Mouse (Mus musculus) adrenal gland, postnatal 10 days (tissue): ENCODE data around the gene Usp3. TPM values are rescaled to one million over a fixed set of nuclear protein-coding genes. Genes with fewer than 3 reads are reported as not detected.

Experiments used
- DNase-seq: peaks from one replicate; pipeline ENCODE4 v3.0.0; 2021; ENCODE audit warnings: mixed read lengths
- total RNA-seq, 2 experiments: library from RNA; stranded (reverse); gene quantifications; 2 replicates each; pipeline ENCODE4 v1.2.3; 2021

Gene Usp3
- total RNA-seq, 2 experiments from 2014 or later = 35.3 to 48.5 TPM

DNA sequence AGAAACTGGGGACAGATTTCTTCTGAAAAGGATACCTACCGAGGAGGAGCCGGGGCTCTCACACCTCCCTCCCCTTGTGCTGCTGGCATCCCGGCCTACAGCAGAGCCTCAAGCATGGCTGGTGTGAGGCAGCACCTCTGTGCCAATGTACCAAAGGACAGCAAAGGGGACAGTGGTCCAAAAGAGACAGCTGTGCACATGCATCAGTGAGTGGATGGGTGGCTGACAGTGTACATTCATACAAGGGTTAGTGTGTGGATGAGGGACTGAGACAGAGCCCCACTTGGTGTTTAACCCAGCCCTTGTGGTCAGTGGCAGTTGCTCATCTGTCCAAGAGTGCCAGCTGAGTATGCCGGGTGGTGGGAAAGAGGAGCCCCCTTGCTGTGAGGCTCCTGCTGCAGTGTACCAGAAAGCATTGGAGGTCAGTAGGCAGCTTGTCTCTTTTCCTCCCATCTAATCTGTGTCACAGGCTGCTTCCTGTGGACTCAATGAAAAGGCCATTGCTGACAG, 84.0 kb downstream of the Usp3 start:
- no peak for DNase-seq

DNA sequence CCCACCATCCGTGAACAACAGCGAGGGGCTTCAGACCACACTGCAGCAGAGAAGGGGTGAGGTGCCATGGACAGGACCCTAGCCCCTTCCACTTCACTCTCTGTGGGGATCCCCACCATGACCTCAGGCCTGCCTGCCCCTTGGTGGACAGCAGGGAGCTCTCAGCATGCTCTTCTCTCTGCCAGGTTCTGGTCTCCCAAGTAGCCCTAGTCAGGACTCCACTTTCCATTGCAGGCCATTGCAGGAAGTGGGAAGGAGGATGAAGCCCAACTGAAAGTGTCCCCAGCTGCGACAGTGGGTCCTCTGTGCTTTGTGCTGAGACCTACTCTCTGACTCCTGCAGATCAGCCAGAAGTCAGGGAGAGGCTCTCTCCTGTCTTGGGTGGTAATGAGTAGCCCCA, 85.3 kb downstream of the Usp3 start:
- no peak for DNase-seq

DNA sequence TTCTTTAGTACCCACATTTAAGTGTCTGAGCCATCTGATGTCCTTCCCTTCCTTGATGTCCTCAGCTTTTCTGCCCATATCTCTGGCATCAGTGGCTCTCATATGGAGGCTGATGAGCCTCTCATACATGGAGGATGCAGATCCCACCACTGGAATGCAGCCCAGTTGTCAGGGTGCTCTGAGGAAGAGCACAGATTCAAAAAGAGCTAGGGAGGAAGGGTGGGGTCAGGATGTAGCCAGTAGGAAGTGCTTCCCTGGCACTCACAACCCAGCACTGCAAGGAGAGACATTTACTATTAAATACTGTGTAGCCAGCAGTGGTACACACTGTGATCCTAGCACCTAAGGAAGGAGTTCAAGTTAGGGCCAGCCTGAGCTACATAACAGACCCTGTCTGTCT, 86.5 kb downstream of the Usp3 start:
- DNase-seq = no peak

DNA sequence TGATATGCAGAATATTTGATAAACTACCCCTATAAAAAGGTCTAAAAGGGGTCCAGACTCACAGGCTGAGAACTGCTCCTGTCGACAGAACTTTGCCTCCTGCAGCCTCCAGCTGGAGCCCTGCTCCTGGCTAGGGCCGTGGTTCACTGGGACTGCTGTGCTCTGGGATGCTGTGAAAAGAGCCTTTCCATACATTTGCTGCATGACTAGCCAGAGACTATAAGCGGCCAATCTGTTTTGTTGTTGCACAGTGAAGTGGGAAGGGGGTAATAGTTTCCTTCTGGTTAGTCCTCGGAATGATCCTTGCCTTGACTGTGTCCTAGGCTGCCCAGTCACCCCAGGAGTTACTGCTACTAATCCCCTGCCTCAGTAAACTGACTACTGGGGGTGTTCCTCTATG, 86.9 kb downstream of the Usp3 start:
- no peak for DNase-seq

DNA sequence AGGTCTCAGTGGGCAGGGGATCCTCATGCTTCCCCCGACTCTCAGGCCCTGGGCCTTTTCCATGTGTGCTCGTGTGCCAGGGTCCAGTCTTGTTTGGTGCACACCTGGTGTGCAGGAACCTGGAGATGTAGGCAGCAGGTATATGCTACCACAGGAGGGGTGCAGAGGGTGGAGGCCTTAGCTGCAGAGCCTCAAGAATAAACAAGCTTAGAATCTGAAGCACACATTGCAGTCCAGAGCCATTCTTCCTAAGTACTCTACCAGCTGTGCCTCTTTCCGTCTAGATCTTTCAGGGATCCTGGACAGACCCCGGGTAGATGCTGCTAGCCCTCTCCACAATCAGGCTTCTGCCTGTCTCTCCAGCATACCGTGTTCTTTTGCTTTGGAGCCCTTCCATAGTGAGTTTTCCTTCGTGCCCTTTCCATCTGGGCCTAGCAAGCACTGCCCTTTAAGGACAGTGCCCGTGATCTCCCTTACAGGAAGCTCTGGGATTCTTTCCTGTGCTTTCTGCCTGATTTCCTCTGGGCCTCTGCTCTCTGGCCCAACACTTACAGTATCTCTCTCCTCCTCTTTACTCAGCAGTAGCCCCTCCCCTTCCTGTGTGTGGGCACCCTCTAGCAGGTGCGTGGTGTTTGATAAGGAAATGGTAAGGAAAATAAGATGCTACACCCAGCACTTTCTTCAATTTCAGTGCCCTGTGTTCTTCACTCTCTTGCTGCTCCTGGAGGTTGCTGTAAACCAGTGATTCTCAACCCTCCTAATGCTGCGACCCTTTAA, 87.6 kb downstream of the Usp3 start:
- DNase-seq = no peak

DNA sequence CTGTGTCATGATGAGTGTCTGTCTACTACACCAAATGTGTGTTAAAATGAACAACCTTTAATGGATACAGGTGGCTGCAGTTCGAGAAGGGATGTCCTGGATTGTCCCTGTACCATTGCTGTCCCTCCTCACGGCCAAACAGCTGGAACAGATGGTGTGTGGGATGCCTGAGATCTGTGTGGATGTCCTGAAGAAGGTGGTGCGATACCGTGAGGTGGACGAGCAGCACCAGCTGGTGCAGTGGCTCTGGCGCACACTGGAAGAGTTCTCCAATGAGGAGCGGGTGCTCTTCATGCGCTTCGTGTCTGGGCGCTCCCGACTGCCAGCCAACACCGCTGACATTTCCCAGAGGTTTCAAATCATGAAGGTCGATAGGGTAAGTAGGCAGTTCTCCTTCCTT, 88.4 kb downstream of the Usp3 start:
- DNase-seq = no peak

DNA sequence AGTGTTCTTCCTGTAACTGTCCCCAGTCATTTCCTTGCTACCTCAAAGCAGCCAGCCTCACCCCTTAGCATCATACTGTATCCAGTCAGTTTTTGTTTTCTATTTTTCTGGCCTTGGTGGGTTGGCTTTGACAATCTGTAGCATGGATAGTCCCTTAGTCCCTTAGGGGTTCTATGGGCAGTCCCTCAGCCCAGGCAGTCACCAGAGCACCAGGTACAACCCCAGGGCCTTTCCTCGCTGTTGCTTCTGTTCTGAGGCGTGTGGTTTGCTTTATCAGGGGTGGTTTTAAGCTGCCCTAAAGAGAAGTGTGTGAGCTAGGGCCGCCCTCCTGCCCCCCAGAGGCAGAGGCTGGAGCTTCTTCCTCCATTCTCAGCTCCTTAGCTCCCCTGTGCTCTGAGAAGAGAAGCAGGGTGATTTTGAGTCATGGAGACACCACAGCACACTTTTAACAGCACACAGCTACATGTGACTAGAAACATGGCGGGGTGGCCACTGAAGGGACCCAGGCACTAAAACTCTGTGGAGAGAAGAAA, 89.0 kb downstream of the Usp3 start:
- DNase-seq = no peak

DNA sequence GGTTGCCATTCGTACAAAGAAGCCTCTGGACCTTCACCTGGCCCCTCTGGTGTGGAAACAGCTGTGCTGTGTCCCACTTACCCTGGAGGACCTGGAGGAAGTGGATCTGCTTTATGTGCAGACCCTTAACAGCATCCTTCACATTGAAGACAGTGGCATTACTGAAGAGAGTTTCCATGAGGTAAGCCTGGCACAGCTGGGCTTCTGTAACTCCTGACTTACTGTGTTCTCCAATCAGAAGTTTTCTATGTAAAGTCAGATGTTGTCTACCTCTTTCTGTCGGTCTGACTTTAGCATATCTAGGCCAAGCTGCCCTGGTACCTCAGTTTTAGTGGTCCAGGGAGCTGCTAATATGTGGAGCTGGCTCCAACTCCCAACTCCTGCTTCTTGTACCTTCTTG, 91.7 kb downstream of the Usp3 start:
- no peak for DNase-seq

DNA sequence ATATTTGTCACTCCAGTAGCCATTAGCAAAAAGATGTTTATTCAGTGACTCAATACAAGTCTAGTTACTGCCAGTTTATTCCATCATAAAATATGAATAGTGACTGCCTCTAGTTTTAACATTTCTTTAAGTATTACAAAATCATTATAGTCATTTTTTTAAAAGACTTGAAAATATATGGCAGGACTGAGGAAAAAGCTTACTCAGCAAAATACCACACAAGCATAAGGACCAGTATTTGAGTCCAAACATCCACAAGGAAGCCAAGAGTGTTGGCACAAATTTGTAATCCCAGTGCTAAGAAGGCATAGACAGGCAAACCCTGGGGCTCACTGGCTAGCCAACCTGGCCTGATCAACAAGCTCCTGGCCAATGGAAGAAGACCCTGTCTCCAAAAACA, 99.0 kb downstream of the Usp3 start:
- DNase-seq = no peak

DNA sequence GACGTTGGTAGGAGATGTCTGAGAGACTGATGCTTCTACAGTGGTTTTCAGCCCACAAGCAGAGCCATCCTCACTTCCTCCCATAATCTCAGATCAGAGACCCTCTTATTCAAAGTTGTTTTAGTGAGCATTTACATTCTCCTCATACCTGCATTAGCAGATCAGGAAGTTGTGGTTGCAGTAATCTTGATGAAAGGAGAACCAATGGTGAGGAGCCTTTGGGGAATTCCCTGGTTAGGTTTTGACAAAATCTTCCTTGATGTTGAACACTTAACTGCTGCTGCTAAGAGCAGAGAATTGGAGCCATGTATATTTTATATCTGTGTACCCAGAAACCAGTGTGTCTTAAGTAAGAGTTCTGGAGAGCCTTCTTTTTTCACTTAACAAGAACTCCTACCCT, 100.6 kb downstream of the Usp3 start:
- no peak for DNase-seq

DNA sequence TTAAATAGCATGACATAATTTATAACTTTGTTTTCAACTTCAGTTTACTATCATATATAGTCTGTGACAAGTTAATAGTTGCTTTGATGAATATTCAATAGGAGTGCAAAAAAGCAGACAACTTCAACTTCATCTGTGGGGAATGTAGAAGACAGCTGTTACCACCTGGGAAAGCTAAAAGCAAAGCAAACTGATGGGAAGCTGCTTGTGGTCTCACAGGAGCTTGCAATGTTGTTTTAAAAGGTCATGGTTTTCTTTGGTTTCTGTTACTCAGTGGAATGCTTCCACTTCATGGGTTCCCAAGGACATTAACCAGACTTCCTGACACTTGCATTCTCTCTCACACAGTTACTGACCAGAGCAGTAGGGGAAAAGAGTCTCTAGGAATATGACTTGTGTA, 104.2 kb downstream of the Usp3 start:
- no peak for DNase-seq

DNA sequence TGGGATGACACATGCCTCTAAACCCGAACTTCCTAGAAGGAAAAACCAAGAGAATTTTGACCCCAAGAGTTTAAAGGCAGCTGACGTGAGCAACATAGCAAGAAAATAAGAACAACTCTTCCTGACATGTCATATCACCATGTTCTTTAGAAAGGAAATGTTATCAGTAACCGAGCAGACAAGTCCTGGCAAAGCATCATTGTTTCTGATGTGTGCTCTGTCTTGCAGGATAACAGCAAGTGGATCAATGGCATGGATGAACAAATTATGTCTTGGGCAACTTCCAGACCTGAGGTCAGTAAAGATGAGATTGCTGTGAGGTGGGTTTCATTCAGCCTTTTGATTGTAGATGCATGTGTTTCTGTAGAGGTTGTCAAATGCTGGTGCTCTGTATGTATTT, 109.5 kb downstream of the Usp3 start:
- no peak for DNase-seq

DNA sequence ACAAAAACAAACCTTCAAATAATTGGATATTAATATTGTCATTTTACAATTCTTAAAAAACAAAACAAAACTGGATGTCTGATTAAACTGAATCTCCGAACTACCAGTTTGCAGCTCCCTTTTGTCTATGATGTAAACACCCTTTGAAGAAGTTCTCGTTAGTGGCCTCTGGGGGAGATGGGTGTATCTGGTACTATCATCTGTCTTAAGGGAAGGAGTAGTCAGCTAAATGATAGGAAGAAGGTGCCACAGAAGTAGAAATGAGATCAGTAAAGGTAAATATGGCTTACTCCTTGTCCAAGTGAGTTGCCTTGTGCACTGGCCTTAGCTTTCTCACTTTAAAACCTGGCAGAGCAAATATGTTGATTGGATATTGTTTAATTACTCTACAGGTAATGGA, 115.2 kb downstream of the Usp3 start:
- no peak for DNase-seq

DNA sequence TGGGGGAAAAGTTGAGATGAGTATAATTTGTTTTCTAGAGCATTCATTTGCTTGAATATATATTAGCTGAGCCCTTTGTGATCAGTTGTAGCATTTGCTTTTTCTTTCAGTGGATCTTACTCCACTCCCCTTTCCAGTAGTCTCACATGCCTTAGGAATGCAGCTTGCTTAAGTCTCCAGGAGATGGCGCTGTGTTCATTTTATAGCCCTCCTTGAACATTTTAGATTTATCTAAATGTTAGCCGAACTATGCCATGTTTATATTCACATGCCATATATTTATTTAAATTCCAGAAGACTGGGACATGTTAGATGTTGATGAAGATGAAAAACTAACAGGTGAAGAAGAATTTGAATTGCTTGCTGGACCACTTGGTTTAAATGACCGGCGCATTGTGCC, 127.9 kb downstream of the Usp3 start:
- DNase-seq = peak; percentile 37

Other genes starting within 250 kb of the Usp3 start
- gene Herc1, start 242.7 kb downstream of the Usp3 start, total RNA-seq = 10 to 100 TPM; 34.7 to 51.6 TPM
- gene Fbxl22, start 78.5 kb downstream of the Usp3 start, total RNA-seq = 1 to 10 TPM; 1.4 to 1.9 TPM
- under 1 TPM; 0.42 to 0.78 TPM for gene Car12, start 120.5 kb upstream of the Usp3 start, total RNA-seq
- 1 to 10 TPM; 3.4 to 5.1 TPM for gene Aph1b, start 202.3 kb upstream of the Usp3 start, total RNA-seq
- under 1 TPM in 1 of 2 experiments, not detected in 1; 0.27 TPM for gene Gm10647, start 203.9 kb upstream of the Usp3 start, total RNA-seq
- gene Aph1c, start 241.6 kb upstream of the Usp3 start, total RNA-seq = 1 to 10 TPM; 4.5 to 5.8 TPM